Mouse (Mus musculus) right cerebral cortex, postnatal 14 days (tissue): Measurements from ENCODE around the gene Zfp932.
A peak's percentile ranks its signal among the peaks of the same experiment; 100 is the strongest.
"Not testable (repeated sequence)": the region's sequence is repeated elsewhere in the genome, so short reads cannot be mapped to it uniquely, and the experiment has no call there.

Experiments used
- DNase-seq: peaks from one replicate; pipeline ENCODE4 v3.0.0; 2022

Gene Zfp932

DNA sequence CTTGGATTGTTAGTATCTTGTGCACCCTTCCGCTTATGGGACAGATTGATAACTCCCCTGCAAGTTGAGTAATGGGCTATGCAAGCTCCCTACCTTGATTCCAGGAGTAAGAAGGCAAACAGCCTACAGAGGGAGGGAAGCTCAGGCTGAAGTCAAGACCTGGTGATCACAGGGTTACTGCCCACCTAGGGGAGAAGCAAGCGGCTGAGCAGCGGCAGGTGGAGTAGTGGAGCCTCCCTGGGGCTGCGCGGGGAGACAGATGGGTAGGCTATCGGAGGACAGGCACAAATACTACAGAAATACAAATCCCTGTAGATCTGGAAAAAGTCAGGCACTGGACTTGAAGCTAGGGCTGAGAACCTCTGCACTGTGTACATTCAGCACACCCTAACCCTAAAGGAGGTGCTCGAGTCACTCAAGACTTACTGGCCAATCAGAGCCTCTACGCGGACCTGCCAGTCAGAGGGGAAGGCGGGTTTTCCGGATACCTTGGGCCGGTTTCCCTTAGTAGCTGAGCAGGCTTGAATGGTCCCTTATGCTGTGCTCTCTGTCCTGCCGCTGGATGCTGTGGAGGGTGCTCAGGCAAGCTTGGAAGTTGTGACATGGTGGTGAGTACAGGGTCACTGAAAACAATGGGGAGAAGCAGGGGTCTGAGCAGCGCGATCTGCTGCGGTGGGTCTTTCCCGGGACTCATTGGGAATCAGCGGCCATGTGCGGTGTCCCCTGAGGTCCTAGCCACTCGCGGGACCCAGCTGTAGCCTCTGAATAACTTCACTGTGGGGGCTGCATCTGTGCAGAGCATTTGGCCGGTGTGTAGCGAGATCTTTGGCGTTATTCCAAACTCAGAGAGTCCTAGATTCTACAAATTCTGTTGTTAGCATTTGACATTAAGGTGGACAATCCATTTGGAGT lies at the start of gene Zfp932:
Gene Zfp932 (plus strand): TSS at position 496 of the 912 bp plus-strand sequence.
- peak; percentile 66 for DNase-seq

- DNase-seq = no peak
Observed at GRCm38 (mm10) chr5:109950281-109950680, 46.0 kb upstream of the Zfp932 start.

DNA sequence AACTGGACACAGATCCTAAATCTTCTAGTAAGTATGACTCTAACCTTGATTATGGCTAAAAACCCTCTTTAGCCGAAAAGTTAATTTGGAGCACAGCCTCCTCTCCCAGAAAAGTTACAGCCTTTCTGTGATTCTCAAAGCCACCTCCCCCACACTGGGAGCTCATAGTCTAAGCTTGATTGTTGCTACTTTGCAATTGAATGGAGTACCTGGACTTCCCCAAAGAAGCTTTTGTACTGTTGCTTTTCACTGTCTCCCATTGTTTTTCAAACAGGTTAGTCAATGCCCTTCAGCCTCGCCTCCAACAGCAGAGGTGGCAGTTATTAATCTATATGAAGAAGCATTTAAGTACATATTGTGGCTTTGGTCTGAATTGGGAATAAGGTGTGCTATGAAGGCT lies 15.6 kb upstream of the Zfp932 start:
- DNase-seq = not testable (repeated sequence)

DNA sequence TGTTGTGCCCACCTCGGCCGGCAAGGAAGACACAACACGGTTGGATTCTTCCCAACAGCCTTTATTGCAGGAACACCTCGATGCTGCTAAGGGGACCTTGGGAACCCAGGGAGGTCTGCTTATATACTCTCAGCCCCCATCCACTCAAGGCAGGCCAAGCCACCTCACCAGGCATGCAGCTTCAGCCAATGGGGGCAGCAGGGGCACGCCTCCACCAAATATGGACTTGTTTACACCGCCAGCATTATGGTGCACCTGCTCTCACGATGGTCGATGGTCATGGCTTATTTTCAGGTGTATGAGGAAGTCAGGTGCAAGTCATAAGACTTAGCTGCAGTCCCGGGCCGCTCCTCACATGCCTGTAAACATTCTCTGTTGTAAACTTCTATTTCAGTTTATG lies 860 bp upstream of the Zfp932 start:
- not testable (repeated sequence) for DNase-seq

GRCm38 (mm10) chr5:110015775-110016174 lies 19.5 kb downstream of the Zfp932 start:
- DNase-seq = not testable (repeated sequence)

- DNase-seq = no peak
Observed at GRCm38 (mm10) chr5:110023273-110023672, 27.0 kb downstream of the Zfp932 start.

DNA sequence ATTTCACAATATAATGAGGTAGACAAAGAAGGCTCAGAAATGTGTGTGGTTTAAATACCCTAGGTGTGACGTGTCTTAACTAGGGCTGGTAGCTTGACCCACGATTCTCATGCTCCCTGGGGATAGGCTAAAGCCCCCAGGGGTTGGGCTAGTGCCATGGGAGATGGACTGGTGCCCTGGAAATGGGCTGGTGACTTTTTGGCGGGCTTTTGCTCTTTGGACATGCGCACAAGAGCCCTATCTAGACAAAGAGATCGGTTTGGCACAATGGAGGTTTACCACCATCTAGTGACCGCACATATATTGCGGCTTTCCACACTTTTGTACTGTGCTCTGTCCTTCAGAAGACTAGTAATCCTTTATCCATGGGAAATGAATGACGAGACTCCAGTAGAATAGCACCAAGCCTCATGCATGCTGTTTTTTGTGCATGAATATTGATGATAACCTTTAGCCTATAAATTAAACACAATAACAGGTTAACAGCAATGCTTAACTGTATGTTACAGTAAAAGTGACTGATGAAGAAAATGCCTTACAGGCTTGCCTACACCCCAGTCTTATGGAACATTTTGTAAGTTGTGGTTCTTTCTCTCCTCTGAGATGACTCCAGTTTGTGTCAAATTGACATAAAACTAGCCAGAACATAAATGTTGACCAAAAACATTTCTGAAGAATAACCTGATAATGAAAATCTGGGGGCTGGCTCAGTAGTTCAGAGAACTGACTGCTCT lies 27.5 kb downstream of the Zfp932 start:
- peak; percentile 30 for DNase-seq

DNA sequence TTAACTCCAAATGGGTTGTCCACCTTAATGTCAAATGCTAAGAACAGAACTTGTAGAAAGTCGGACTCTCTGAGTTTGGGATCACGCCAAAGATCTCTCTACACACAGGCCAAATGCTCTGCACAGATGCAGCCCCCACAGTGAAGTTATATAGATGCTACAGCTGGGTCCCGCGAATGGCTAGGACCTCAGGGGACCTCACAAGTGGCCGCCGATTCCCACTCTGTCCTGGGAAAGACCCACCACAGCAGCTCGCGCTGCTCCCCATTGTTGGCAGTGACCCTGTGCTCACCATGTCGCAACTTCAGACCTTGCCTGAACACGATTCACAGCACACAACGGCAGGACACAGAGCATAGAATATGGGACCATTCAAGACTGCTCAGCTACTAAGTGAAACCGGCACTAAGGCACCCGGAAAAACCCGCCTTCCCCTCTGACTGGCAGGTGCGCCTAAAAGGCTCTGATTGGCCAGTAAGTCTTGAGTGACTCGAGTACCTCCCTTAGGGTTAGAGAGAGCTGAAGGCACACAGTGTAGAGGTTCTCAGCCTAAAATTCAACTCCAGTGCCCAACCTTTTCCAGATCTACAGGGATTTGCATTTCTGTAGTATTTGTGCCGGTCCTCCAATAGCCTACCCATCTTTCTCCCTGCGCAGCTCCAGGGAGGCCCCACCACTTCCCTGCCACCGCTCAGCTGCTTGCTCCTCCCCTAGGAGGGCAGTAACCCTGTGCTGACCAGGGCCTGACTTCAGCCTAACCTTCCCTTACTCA lies 61.5 kb downstream of the Zfp932 start:
- peak; percentile 76 for DNase-seq
